Mouse (Mus musculus) embryonic fibroblast, embryonic 13.5 days (primary cell): ENCODE data around the gene Ambra1.

Experiments
- CTCF ChIP-seq: IDR thresholded peaks from 2 replicates; pipeline ENCODE4 v1.5.1; 2011; ENCODE audit warnings: mild to moderate bottlenecking, control low read depth, low read length, moderate library complexity, borderline replicate concordance; ENCODE audit not compliant: insufficient read depth
- POLR2A ChIP-seq: IDR thresholded peaks from 2 replicates; pipeline ENCODE4 v1.6.1; 2011; ENCODE audit warnings: low read depth, mild to moderate bottlenecking, control low read depth, low read length, moderate library complexity

DNA sequence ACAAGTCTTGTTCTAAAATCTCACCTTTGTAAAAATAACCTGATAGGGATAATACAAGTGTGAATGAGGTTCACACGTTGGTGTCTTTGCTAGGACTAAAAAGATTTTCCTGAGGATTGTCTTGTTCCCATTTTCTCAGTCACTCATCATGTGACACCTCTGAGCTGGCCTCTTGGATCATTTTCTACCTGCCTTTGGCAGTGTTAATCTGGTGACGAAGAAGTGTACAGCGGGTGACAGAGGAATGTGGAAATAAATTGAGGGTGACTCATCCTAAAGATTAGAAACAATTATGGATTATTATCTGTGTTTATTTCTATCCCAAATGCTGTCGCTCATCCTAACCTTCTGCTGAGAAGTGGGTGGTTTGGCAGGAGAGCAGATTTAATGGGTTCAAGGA lies 6.6 kb upstream of the Ambra1 start:
- no peak for TF ChIP-seq CTCF
- no peak for TF ChIP-seq POLR2A
